Mouse (Mus musculus): Measurements from ENCODE around the gene Elob.

Elob gene

GRCm38 (mm10) chr17:23829064-23829619 lies at the start of gene Elob:
Gene Elob, minus strand, starts transcription at chr17:23829136.
- in situ Hi-C loops (cut with MboI, MseI): no loop called here

DNA sequence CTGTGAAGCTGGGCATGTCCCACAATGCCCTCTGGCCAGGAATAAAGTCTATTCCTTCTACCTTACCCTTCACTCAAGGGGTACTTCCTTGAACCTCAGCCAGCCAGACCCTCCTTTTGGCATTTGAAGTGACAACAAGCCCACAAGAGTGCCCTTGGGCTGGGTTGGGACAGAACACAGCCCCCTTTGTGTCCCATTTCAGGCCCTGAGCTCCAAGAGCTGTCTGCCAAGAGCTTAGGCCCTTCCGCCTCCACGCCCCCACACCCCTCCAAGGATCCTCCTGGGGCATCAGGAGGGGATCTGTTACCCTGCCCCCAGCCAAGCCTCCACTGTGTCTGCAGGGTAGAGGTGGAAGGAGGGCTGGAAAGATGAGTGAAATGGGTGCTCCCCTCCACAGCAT lies 48.2 kb upstream of the Elob start:
- in situ Hi-C loops (cut with MboI, MseI): no loop called here

GRCm38 (mm10) chr17:23876741-23877140 lies 47.8 kb upstream of the Elob start:
- in situ Hi-C loops (cut with MboI, MseI): no loop called here

DNA sequence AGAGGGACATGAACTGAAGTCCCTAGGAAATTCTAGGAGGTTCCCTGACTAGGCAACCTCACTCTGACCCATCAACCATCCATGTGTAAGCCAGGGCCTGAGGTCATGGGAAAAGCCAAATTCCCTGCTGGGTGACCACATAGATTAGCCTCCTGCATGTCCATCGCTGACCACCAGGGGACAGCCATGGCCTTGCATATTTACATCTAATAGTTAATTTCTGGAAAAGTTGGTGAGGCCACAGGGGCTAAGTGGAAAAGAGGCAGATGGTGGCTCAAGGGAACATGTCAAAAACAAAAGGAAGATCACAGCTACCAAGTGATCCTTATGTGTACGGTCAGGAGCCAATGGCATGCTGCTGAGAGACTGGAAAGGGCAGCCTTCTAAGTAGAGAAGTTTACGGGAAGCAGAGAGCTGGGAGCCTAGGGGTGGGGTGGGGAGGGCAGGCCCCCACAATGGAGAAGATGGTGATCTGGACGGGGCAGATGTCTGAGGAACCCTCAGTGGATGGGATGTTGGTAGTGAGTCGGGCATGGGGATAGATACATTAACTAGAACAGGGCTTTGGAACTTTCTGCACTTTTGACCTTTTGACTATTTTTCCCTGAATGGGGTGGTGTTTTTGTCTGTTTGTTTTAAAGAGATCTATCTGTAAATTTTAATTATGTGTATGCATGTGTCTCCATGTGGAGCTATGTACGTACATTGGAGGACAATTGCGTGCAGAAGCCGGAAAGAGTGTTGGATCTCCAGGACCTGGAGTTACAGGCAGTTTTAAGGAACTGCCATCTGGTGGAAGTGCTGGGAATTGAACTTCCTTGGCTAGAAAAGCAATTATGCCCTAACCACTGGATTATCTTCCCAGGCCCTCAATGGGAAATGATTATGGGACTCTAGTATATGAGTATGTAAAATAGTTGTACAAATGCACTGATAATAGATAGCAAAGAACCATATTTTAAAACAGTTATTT lies 45.2 kb upstream of the Elob start:
- in situ Hi-C loops (cut with MboI, MseI): no loop called here

- in situ Hi-C loops (cut with MboI, MseI): loop anchor here (5.0 kb wide), 1 partner anchor 34 kb away; no protein-coding TSS in a partner anchor
These were observed 39.6 kb upstream of the Elob start for GRCm38 (mm10) chr17:23868513-23868912.

GRCm38 (mm10) chr17:23867756-23868155 lies 38.8 kb upstream of the Elob start, which contains the start of gene Prss21:
Gene Prss21, plus strand, starts transcription at chr17:23868056.
- in situ Hi-C loops (cut with MboI, MseI): loop anchor here (5.0 kb wide), 1 partner anchor 35 kb away; no protein-coding TSS in a partner anchor

- in situ Hi-C loops (cut with MboI, MseI): no loop called here
These were observed 34.0 kb upstream of the Elob start for GRCm38 (mm10) chr17:23862926-23863325.

DNA sequence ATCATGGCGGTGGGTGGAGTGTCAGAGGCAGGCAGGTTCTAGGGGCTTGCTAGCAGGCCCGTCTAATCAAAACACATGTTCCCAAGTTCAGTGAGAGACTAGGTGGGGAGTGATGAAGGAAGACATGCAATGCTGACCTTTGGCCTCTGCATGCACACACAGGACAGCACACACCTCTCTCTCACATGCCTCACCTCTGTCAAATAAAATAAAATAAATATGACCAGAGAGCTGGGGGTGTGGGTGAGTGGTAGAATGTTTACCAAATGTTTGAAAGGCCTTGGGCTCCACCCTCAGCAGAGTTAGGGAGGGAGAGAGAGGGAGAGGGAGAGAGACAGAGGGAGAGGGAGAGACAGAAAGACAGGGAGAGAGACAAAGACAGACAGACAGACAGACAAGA lies 29.0 kb upstream of the Elob start:
- in situ Hi-C loops (cut with MboI, MseI): no loop called here

- in situ Hi-C loops (cut with MboI, MseI): no loop called here
These were observed 28.3 kb upstream of the Elob start for GRCm38 (mm10) chr17:23857193-23857592.

GRCm38 (mm10) chr17:23854229-23854765 lies 25.4 kb upstream of the Elob start:
- in situ Hi-C loops (cut with MboI, MseI): loop anchor here (5.0 kb wide), 1 partner anchor 103 kb away; the partner anchor contains the start of gene Sbpl

DNA sequence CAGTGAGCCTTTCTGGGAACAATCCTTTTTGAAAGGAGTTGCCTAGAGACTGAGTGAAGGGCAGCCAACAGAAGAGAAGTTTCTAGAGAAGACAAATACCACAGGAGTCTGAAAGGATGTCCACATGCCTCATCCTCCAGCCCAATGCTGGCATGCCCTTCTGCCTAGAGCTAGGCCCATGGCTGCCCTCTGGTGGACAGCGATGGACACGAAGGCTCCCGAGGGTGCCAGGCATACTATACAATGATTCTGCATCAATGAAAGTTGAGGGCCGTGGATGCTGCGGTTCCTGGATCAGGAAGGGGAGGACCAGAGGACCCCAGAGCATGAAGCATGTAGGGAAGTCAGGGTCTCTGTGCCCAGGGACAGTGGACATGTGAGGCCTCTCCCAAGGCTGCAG lies 24.4 kb upstream of the Elob start:
- in situ Hi-C loops (cut with MboI, MseI): loop anchor here (5.0 kb wide), 1 partner anchor 104 kb away; the partner anchor contains the start of gene Sbpl

GRCm38 (mm10) chr17:23850853-23851749 lies 22.2 kb upstream of the Elob start:
- in situ Hi-C loops (cut with MboI, MseI): loop anchor here (5.0 kb wide), 1 partner anchor 106 kb away; the partner anchor contains the start of gene Sbpl

GRCm38 (mm10) chr17:23850028-23850427 lies 21.1 kb upstream of the Elob start:
- in situ Hi-C loops (cut with MboI, MseI): loop anchor here (5.0 kb wide), 1 partner anchor 107 kb away; the partner anchor contains the start of gene Sbpl

DNA sequence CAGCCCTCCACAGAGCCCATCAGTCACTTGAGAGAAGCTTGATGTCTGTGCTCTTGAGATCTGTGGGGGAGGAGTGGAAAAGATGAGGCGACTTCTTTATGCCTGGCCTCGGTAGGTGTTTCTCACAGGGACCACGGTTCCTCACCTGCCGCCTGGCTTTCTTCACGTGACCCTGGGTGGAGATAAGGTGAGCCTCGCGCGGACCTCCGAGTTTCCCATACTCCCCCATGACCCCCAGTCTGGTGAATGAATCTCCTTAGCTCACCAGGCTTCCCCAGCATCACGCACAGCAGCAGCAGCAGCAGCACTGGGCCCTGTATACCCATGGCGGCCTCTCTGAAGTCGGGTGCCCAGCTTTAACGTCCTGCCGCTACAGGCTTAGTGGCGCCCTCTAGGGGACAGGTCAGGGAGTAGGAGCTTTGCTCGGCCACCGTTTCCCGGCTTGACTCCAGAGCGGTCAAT lies 14.9 kb upstream of the Elob start, which contains the start of the genes Prss32 and Prss41:
Prss32 (plus strand) TSS at position 44 of the 462 bp plus-strand sequence.
Prss41 (minus strand) TSS at position 361 of the 462 bp plus-strand sequence.
- in situ Hi-C loops (cut with MboI, MseI): no loop called here

DNA sequence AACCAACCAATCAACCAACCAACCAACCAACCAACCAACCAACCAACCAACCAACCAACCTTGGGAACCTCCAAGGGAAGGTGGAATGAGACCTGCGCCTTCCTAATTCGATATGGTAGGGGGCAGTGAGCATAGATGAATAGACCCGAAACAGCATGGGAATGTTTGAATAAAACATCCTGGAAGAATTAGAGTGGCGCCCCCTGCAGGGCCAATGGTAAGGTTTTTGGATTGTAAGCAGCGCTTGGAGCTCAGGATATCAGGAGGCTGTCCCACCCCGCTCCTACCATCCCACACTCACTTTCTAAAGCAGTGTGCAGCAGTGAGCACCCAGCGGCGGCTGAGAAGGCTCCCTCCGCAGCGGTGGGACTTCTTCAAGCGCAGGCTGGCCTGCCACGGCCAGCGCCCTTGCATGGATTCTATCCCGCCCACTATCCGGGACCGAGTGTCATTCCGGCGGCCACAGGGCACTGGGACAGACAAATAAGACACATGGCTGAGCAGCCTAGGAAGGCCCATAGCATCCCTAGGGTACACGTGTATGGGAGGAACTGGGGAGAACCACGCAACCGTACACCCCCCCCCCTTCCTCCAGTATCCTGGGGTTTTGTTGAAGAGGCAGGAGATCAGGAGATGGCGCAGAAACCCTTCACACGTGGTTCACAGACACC lies 14.3 kb upstream of the Elob start:
- in situ Hi-C loops (cut with MboI, MseI): no loop called here

GRCm38 (mm10) chr17:23841145-23841544 lies 12.2 kb upstream of the Elob start:
- in situ Hi-C loops (cut with MboI, MseI): no loop called here

DNA sequence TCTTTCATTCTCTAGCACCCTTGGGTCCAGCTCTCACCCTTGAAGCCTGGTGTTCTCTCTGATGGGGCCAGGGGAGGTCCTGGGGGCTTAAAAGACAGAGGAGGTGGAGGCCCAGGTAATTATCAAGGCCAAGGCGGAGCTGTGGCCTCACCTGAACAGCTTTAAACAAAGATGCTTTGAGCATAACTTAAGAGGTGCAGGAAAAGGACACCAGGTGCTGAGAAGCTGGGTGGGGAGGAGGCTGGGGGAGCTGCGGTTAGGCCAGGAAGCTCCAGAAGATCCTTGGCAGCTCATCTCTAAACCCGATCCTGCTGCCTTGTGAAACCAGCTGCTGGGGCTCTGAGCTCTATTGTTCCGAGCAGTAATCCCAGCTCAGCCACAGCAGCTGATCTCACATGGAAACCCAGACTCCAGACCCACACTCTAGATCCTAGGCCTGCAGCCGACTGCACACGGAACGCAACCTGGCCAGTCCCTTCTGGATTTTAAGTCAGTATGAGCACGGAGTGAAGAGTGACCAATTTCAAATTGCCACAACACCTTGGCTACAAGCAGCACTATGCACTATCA lies 7.2 kb upstream of the Elob start, which contains the start of gene Prss33:
Prss33 (minus strand) TSS at position 51 of the 570 bp plus-strand sequence.
- in situ Hi-C loops (cut with MboI, MseI): no loop called here

GRCm38 (mm10) chr17:23831201-23831600 lies 2.3 kb upstream of the Elob start:
- in situ Hi-C loops (cut with MboI, MseI): no loop called here

- in situ Hi-C loops (cut with MboI, MseI): no loop called here
These were observed 500 bp downstream of the Elob start for GRCm38 (mm10) chr17:23828271-23829001.
